Mouse (Mus musculus) macrophage (primary cell): Measurements from ENCODE around the gene Ndufb8. TPM values are rescaled to one million over a fixed set of nuclear protein-coding genes. Genes with fewer than 3 reads are reported as not detected.

Experiments used
- H3K27ac ChIP-seq: fragments of 350-480 bp; formaldehyde crosslinking; 2 replicates; pipeline ENCODE4 v1.9.0; 2021
- H3K36me3 ChIP-seq: fragments of 350-480 bp; formaldehyde crosslinking; 2 replicates; pipeline ENCODE4 v1.9.0; 2021; ENCODE audit errors: inconsistent target
- H3K4me3 ChIP-seq: fragments of 350-480 bp; formaldehyde crosslinking; 2 replicates; pipeline ENCODE4 v1.9.0; 2021; ENCODE audit errors: inconsistent target
- H3K79me2 ChIP-seq: fragments of 350-480 bp; formaldehyde crosslinking; 2 replicates; pipeline ENCODE4 v1.9.0; 2021; ENCODE audit errors: inconsistent target
- WGBS: methylation state at CpG from one replicate; pipeline ENCODE4 v1.1.7; 2026; ENCODE audit warnings: inconsistent platforms; ENCODE audit not compliant: missing documents; 5-methylcytosine and 5-hydroxymethylcytosine counted together
- polyA plus RNA-seq: library from polyadenylated mRNA; stranded (reverse); fragments of 250-400 nt; gene quantifications from 3 replicates; pipeline ENCODE4 v1.2.4, GENCODE M21; 2018; ENCODE audit warnings: inconsistent platforms

Gene Ndufb8
- polyA plus RNA-seq, 1 experiment from 2014 or later = 162 TPM

DNA sequence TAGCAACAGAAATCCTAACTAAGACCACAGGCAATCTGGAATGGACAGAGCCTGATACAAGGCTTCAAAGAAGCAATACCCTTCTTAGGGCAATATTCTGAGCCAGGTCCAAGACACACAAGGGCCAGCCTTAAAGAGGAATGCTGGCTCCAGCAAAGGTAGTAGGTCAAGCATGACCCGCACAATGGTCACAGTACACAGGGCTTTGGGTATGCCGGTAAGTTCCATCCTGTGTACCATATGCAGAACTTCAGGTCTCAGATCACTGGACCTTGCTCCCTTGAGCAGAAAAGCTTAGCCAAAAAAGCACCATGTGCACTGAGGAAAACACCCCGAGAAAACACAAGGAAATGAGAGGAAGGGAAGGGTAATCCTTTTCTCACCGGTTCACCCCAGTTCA lies 2.0 kb downstream of the Ndufb8 start:
- H3K79me2 ChIP-seq = peaks cover 27% of the 10 kb centered on the region
- no peak overlapping the region for H3K27ac ChIP-seq
- peaks cover 50% of the 10 kb centered on the region for H3K36me3 ChIP-seq
- H3K4me3 ChIP-seq = no peak overlapping the region
- WGBS = 94% methylated on average over 4 of the region's 4 CpGs

DNA sequence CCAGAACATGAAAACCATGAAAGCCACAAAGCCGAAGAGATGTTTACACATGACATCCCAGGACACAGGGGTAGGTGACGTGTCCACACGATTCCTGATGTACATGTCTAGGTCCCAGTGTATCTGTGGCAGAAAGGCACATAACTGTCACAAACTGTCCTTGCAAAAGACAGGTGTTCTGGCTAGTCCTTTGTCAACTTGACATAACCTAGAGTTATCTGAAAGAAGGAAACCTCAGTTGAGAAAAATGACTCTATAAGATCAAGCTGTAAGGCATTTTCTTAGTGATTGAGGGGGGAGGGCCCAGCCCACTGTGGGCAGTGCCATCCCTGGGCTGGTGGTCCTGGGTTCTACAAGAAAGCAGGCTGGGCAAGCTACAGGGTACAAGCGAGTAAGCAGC lies 2.5 kb downstream of the Ndufb8 start, which contains the start of gene Gm20538:
Gene Gm20538, minus strand, starts transcription at position 101 of the 400 bp plus-strand sequence.
- peaks cover 54% of the 10 kb centered on the region for H3K36me3 ChIP-seq
- no peak within 1 kb of the TSS for H3K4me3 ChIP-seq
- no peak within 1 kb of the TSS for H3K27ac ChIP-seq
- WGBS = 96% methylated on average over 4 of the region's 4 CpGs
- peaks cover 27% of the 10 kb centered on the region for H3K79me2 ChIP-seq

DNA sequence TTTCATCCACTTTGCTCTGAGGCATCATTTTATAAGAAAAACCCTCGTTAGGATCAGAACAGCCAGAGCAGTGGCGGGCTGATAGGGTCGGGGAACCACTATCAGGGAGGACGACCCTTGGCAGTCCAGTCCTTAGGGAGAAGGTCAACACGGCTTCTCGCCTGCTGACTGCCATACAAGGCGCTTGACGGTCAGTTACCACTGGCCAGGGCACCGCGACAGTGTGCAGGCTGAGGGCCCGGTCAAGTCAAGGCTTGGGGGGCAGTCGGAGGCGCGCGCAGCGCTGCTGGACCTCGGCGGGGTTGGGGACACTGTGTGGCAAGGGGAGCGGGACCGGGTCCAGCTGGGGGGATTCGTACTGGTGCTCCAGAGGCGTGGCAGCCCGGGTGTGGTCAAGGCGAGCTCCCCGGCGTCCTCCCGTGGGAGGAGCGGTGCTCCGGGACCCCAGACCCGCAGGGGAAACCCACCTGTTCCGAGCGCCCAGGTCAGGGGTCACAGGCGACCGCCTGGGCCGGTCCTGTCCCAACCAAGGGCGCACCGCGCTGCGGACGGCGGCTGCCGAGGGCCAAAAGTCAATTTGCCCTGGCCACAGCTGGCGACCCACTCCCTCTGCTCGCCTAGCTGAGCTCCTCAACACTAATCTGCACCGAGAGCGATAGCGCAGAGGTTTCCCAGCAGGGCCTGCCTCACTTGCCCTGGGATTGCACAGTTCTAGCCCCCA lies 9.8 kb downstream of the Ndufb8 start, which contains the start of gene Sec31b:
Gene Sec31b, minus strand, starts transcription at position 544 of the 721 bp plus-strand sequence.
- no peaks in the 10 kb centered on the region for H3K79me2 ChIP-seq
- WGBS = 10% methylated on average over 38 of the region's 47 CpGs
- no peak within 1 kb of the TSS for H3K27ac ChIP-seq
- H3K36me3 ChIP-seq = peaks cover 23% of the 10 kb centered on the region
- no peak within 1 kb of the TSS; the same call in 1 of the 2 replicates for H3K4me3 ChIP-seq

DNA sequence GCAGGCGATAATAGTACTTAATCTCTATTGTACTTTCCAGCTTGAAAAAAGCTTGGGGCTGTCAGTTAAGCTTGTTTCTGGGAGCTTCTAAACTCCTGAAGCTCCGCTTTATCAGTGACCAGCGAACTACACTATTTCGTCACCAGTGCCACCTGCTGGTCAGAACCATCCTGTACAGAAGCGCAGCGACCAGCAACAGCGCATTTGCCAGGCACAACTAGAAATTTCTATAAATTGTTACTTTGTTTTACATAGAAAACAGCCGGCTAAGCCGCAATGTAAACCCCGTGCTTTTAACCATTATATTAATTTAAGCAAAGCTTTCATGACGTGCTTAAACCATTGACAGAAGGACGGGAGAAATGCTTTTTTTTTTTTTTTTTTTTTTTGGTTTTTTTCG lies 10.5 kb downstream of the Ndufb8 start:
- 3% methylated on average over 12 of the region's 13 CpGs for WGBS

DNA sequence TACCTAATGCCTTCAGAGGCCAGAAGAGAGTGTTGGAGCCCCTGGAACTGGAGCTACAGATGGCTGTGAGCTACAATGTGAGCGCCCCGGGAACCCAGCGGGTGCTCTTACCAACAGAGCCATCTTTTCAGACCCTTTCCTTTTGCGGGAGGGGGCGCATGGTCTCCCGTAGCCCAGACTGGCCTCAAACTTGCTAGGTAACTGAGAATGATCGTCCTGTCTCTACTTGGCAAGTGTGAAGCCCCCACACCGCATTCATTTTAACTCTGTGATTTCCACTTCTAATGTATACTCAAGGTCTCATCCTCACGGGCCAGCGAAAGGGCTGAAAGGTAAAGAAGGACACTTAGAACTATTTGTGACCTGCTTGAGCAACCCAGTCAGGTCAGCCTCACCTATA lies 10.9 kb downstream of the Ndufb8 start:
- Histone ChIP-seq H3K79me2 (no peaks in the 10 kb centered on the region), H3K36me3 (peaks cover 14% of the 10 kb centered on the region; the same call in 1 of the 2 replicates), H3K27ac (no peak overlapping the region), H3K4me3 (no peak overlapping the region)
- WGBS = 75% methylated on average over 10 of the region's 10 CpGs

More for the DNA sequence above, 10.5 kb downstream of the Ndufb8 start:
- no peak overlapping the region for H3K27ac ChIP-seq
- H3K4me3 ChIP-seq = no peak overlapping the region; the same call in 1 of the 2 replicates
- no peaks in the 10 kb centered on the region for H3K79me2 ChIP-seq
- peaks cover 16% of the 10 kb centered on the region for H3K36me3 ChIP-seq

DNA sequence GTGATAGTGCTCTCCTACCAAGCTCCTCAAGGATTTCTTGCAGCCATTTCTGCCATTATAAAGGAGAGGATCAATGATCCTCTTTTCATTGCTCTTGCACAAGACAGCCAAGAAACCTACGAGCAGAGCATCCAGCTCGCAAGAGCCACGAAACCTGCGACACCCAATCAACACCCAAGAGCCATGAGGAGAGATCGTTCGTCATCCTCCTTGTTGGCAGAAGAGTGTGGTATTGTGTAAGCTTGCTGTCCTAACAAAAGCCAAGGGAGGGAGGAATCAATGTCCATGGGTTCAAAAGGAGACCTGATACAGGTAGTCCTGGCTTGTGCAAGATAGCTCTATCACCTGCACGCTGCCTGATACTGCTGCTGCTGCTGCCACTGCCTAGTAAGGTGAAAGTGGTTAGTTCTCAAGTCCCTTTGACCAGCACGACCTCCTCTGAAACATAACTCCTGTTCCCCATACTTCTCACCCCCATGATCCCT lies 12.5 kb downstream of the Ndufb8 start:
- no peaks in the 10 kb centered on the region for H3K36me3 ChIP-seq
- H3K27ac ChIP-seq = no peak overlapping the region
- no peak overlapping the region for H3K4me3 ChIP-seq
- WGBS = 84% methylated on average over 8 of the region's 8 CpGs
- no peaks in the 10 kb centered on the region for H3K79me2 ChIP-seq

DNA sequence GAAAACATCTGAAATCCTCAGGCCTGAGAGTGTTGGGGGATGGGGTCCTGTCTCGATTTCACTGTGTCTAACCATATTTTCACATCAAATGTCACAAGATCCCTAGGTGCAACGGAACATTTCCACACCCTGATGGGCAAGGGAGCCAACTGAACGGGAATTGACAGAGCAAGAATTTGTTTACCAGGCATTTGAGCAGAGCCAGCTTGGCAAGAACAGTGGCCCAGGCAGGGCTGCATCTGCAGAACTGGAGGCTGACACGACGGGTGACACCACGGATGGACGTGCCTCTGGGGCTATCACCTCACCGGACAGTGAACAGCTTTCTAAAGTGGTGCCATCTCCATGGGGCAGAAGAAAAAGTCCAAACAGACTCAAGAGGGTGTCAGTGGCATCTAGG lies 17.8 kb downstream of the Ndufb8 start:
- Histone ChIP-seq H3K4me3 (no peak overlapping the region), H3K27ac (no peak overlapping the region), H3K36me3 (no peaks in the 10 kb centered on the region), H3K79me2 (no peaks in the 10 kb centered on the region)
- 93% methylated on average over 8 of the region's 8 CpGs for WGBS

DNA sequence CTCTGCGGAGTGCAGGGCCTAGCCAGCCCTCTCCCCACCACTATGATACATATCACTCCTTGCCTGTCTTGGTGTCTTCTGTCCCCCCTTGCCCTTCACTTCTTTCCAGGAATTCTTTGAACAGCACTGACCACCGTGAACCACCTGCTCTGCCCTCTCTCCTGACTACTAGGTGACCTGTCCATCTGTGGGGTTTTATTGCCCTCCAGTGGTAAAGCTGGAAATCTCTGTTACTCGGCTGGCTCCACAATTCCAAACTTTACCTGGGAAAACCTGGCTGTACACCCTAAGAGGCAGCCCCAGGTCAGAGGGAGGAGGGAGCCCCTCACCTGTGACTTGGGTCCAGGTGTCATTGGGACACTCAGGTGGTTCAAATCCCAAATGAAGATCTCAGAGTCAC lies 19.9 kb downstream of the Ndufb8 start:
- Histone ChIP-seq H3K4me3 (no peak overlapping the region), H3K36me3 (no peaks in the 10 kb centered on the region), H3K27ac (no peak overlapping the region), H3K79me2 (no peaks in the 10 kb centered on the region)
- WGBS = 62% methylated on average over 3 of the region's 3 CpGs

DNA sequence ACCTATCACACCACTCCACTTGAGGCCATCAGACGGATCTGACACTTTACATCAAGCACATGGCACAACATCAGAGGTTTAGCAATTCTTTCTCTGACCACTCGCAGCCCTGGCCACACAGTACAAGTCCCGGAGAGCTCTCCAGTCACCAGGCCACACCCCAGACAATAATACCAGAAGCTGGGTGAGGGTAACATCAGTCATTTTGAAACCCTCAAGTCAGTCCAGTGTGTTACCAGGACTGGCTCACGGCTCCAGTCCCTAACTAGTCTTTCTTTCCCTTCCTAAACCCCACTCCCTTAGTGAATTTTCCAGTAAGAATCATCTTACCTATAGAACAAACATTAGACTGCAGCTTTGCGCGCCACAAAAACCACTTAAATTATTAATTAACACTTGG lies 25.2 kb downstream of the Ndufb8 start:
- no peak overlapping the region for H3K27ac ChIP-seq
- 88% methylated on average over 6 of the region's 6 CpGs for WGBS
- no peaks in the 10 kb centered on the region for H3K36me3 ChIP-seq
- H3K79me2 ChIP-seq = no peaks in the 10 kb centered on the region
- H3K4me3 ChIP-seq = no peak overlapping the region

DNA sequence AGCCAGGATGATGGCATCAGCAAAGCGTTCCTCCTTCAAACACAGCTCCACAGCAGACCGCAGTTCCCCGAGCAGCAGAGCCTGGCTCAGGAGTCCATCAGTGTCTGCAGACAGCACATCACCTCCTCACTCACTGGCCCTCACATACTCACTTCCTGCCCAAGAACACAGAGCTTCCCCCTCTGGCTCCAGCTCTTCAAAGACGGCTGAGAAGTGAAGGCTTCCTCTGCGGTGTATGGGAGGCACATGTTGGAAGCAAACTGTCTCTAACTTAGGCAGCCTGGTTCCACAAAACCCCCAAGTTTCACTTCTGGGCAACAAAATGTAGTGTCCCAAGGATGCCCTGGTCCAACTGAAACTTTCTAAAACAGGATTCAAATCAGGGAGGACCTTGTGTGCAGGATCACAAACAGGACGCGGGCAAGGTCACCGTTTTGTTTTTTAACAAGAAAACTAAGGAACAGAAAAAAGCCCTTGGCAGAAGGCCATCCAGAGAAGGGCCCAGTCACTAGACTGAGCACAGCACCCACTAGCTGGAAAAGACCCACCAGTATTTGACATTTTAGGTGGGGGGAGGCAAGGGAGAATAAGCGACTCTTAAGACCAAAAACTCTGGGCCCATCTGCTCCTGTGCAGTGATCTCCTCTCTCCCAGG lies 29.6 kb downstream of the Ndufb8 start:
- no peak overlapping the region for H3K4me3 ChIP-seq
- no peak overlapping the region for H3K27ac ChIP-seq
- H3K36me3 ChIP-seq = no peaks in the 10 kb centered on the region
- no peaks in the 10 kb centered on the region for H3K79me2 ChIP-seq
- 22% methylated on average over 9 of the region's 9 CpGs for WGBS

DNA sequence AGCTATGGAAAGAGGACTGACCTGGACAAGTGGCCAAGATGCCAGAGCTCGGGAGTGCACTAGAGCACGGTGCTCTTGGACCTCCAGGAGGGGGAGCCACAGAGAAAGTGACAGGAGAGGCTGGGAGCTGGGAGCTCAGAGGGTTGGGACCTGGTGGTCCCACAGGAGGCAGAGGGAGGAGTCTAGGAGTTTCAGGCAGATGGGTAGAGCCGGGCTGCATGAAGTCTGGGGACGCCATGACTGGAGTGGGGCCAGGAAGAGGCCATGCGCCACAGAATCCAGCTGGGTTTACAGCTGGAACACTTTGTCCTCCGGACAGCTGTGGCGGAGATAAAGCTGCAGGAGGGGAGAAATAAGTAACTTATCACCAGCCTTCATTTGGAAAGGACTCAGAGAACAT lies 36.1 kb downstream of the Ndufb8 start:
- WGBS = 76% methylated on average over 7 of the region's 7 CpGs
- Histone ChIP-seq H3K4me3 (no peak overlapping the region), H3K79me2 (no peaks in the 10 kb centered on the region), H3K36me3 (no peaks in the 10 kb centered on the region), H3K27ac (no peak overlapping the region)

DNA sequence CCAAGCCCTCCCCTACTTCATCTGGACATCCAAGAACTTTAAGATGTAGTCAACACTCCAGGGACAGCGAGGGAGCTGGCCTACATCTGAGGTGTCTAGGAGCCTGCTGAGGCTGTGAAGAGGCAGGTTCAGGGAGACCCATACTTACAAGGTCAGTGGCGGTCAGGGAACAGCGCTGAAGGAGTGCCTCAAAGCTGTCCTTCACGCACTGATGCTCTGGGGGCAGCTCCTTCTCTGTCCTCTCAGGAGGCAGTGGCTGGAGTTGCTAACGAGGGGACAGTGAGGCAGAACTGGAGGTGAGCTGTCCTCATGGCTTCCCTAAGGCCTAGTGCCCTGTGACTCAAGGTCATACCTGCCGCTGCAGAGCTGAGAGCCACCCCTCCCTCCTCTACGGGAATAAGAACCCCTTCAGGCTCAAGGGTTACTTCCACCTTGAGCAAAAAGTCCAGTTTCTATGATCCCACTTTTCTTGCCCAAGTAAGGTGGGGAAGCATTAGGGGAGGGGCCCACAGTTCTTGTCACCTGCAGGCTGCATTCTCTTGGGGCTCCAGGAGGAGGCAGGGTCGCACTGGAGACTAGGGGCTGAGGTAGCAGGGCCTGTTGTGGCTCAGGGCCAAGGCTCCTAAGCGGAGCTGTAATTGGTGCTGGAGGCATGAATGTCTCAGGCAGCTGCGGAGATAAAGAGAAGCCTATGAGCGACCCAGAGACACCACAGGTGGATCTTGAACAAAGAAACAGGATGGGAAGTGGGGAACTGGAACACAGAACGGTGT lies 37.1 kb downstream of the Ndufb8 start:
- no peak overlapping the region for H3K27ac ChIP-seq
- H3K4me3 ChIP-seq = no peak overlapping the region
- no peaks in the 10 kb centered on the region for H3K79me2 ChIP-seq
- no peaks in the 10 kb centered on the region for H3K36me3 ChIP-seq
- 91% methylated on average over 12 of the region's 12 CpGs for WGBS

DNA sequence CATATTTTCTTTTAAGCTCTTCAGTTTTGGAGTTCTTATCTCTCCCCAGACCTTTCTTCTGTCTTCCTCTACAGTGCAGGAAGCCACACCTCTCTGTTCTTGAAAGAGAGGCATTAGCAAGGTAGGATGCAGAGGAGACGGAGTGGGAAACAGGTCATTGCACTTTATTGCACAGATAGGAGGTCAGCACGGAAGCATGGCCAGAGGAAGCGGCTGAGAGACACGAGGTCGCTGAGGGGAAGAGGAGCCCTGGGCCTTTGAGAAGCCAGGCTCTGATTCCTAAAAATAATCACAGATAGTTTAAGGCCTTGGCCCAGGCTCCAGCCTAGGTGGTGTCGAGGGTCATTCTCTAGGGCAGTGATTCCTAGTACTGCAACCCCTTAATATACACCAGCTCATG lies 39.5 kb downstream of the Ndufb8 start:
- no peak overlapping the region for H3K27ac ChIP-seq
- H3K4me3 ChIP-seq = no peak overlapping the region
- H3K36me3 ChIP-seq = no peaks in the 10 kb centered on the region
- 72% methylated on average over 6 of the region's 6 CpGs for WGBS
- H3K79me2 ChIP-seq = no peaks in the 10 kb centered on the region

DNA sequence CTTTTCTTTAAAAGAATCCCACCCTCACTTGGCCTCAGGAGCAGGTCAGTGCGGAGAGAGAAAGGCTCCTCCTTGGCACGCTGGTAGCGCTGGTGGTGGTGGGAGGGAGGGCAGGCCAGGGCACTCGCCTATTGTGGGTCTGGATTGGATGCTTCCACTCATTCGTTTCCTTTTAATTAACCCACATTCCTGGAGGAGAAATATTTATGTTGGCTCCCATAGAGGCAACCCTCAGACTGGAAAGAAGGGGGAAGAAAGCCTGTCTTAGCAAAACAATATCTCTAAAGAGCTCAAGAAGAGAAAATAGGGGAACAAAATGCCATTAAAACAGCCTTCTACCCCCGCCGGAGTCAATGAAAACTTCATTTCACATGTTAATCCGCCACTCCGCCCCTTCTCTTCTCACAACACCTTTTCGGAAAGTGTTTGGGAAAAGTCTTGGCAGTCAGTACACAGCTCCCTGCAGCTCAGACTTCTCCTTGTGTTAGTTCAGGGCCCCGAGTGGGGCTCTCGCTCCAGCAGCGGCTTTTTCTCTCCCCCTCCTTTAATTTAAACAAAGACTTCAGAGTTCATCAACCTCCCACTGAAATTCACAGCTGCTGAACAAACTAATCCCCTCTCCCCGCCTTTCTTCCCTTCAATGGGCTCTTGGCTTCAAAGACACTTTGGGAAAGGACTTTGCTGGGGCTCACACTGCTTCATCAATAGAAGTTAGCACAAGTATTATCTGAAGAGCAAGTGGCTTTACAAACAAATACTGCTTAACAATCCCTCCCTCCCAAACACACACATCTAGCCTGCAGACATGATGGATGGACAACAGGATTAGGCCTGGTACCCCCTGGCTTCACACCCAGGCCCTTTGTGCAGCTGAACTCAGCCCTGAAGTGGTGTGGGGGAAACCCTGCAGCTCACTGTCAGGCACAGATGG lies 40.5 kb downstream of the Ndufb8 start:
- no peak overlapping the region for H3K4me3 ChIP-seq
- H3K79me2 ChIP-seq = no peaks in the 10 kb centered on the region
- H3K27ac ChIP-seq = no peak overlapping the region
- 81% methylated on average over 14 of the region's 14 CpGs for WGBS
- H3K36me3 ChIP-seq = no peaks in the 10 kb centered on the region
